Mouse (Mus musculus) kidney, postnatal 0 days (tissue): Measurements from ENCODE around the gene Tubgcp3. TPM values are rescaled to one million over a fixed set of nuclear protein-coding genes. Genes with fewer than 3 reads are reported as not detected.
A peak's percentile ranks its signal among the peaks of the same experiment; 100 is the strongest.
"Not testable (repeated sequence)": the region's sequence is repeated elsewhere in the genome, so short reads cannot be mapped to it uniquely, and the experiment has no call there.

Experiments used
- ATAC-seq: fragments of 200-750 bp; cut with Nextera tagmentation; replicated peaks from 2 replicates; pipeline ENCODE4 v1.8.0; 2017; ENCODE audit warnings: low read depth, moderate number of reproducible peaks, moderate TSS enrichment, moderate library complexity; ENCODE audit not compliant: low FRiP score
- DNase-seq: peaks from one replicate; pipeline ENCODE4 v3.0.0-alpha.2; 2016; ENCODE audit warnings: low spot score
- H3K27ac ChIP-seq: fragments of 300-500 bp; sonication (generic); 2 replicates; pipeline ENCODE4 v1.5.1; 2014; ENCODE audit warnings: mild to moderate bottlenecking
- H3K27me3 ChIP-seq: fragments of 300-500 bp; sonication (generic); 2 replicates; pipeline ENCODE4 v1.6.1; 2014; ENCODE audit warnings: low read length, mixed read lengths; ENCODE audit not compliant: insufficient read depth
- H3K36me3 ChIP-seq: fragments of 300-500 bp; sonication (generic); 2 replicates; pipeline ENCODE4 v1.6.1; 2014; ENCODE audit warnings: low read length, mixed read lengths; ENCODE audit not compliant: insufficient read depth
- H3K4me1 ChIP-seq: fragments of 300-500 bp; sonication (generic); replicated peaks from 2 replicates; pipeline ENCODE4 v1.6.1; 2014; ENCODE audit warnings: antibody characterized with exemption, low read length, mixed read lengths; ENCODE audit not compliant: insufficient read depth
- H3K4me2 ChIP-seq: fragments of 300-500 bp; sonication (generic); 2 replicates; pipeline ENCODE4 v1.6.1; 2014; ENCODE audit warnings: mild to moderate bottlenecking, low read length, moderate library complexity, mixed read lengths
- H3K4me3 ChIP-seq: fragments of 300-500 bp; sonication (generic); replicated peaks from 2 replicates; pipeline ENCODE4 v1.5.1; 2014; ENCODE audit warnings: low read depth, low read length
- H3K9ac ChIP-seq: fragments of 300-500 bp; sonication (generic); 2 replicates; pipeline ENCODE4 v1.6.1; 2014; ENCODE audit warnings: low read depth, low read length
- H3K9me3 ChIP-seq: fragments of 300-500 bp; sonication (generic); replicated peaks from 2 replicates; pipeline ENCODE4 v1.6.1; 2016; ENCODE audit warnings: low read length, inconsistent platforms, mixed read lengths
- CTCF ChIP-seq: IDR thresholded peaks from 2 replicates; pipeline ENCODE4 v1.5.1; 2016; ENCODE audit warnings: antibody characterized with exemption, low read depth, mild to moderate bottlenecking, moderate library complexity
- WGBS: fragments of 180-500 bp; shearing (Covaris S2); extraction: QIAGEN DNeasy Blood & Tissue Kit; methylation state at CpG from one replicate; pipeline ENCODE4 v1.1.7; 2014; 5-methylcytosine and 5-hydroxymethylcytosine counted together
- polyA plus RNA-seq: library from polyadenylated mRNA; unstranded; fragments of >200 nt; fragmentation: Nextera tagmentation; extraction: Ambion mirVana; gene quantifications from 2 replicates; pipeline ENCODE4 v1.2.1, GENCODE M21; 2015

Tubgcp3 gene
- polyA plus RNA-seq, 1 experiment from 2014 or later: 28.4 TPM

GRCm38 (mm10) chr8:12607223-12607622 is 64.8 kb downstream of the Tubgcp3 start:
- H3K36me3 ChIP-seq: no peaks in the 10 kb centered on the region
- no peak overlapping the region for H3K27ac ChIP-seq
- no peak overlapping the region for H3K4me2 ChIP-seq
- H3K9me3 ChIP-seq: no peaks in the 10 kb centered on the region
- H3K27me3 ChIP-seq: no peaks in the 10 kb centered on the region
- ATAC-seq: peak; percentile 77
- WGBS: 21% methylated on average over 6 of the region's 6 CpGs
- H3K4me3 ChIP-seq: no peak overlapping the region
- H3K9ac ChIP-seq: no peak overlapping the region
- peak; percentile 78 for DNase-seq
- H3K4me1 ChIP-seq: no peaks in the 10 kb centered on the region
- peak; percentile 99 for TF ChIP-seq CTCF

DNA sequence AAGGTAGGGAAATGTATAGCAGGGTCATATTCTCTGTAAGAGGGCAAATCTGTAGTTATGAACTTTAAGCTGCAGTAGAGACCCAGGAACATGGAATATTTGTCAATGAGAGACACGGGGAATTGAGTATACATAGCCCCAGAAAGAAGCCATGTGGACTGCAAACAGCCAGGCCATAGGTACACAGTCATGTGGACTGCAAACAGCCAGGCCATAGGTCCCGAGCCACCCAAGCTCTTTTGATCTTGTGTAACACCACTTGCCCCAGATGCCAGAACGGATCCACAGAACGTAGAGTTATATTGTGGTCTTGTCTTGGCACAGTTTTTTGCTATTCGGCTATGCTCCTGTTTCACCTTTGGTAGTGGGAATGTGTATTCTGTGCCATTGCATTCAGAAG is 88.3 kb downstream of the Tubgcp3 start:
- no peak for TF ChIP-seq CTCF
- DNase-seq: no peak
- Histone ChIP-seq H3K27ac (no peak overlapping the region), H3K36me3 (no peaks in the 10 kb centered on the region), H3K9me3 (no peaks in the 10 kb centered on the region), H3K4me1 (no peaks in the 10 kb centered on the region), H3K9ac (no peak overlapping the region), H3K4me2 (no peak overlapping the region), H3K27me3 (no peaks in the 10 kb centered on the region), H3K4me3 (no peak overlapping the region)
- WGBS: 81% methylated on average over 5 of the region's 5 CpGs
- ATAC-seq: no peak

- H3K4me2 ChIP-seq, H3K27me3 ChIP-seq, H3K27ac ChIP-seq, H3K9me3 ChIP-seq, H3K36me3 ChIP-seq, H3K4me3 ChIP-seq, ATAC-seq, DNase-seq, H3K4me1 ChIP-seq, H3K9ac ChIP-seq: not testable (repeated sequence)
- WGBS: 79% methylated on average over 19 of the region's 19 CpGs
Measured at GRCm38 (mm10) chr8:12579339-12579999, 92.6 kb downstream of the Tubgcp3 start.

DNA sequence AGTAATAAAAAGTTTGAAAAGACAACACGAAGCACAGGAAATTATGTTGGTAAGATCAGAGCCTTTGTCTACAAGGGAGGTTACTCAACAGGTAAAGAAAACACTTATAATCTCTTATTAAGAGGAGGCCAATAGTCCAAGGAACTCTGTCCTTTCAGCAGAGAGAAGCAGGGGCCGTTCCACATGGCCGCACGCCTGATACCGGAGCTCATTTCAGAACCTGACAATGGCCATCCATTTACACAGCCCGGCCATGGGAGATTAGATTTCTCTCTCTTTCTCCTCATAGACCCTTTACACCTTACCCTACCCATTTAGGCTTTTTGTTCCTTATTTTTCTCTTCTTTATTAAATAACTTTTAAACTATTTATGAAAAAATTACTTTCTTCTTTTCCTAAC is 95.3 kb downstream of the Tubgcp3 start:
- Histone ChIP-seq H3K9ac (no peak overlapping the region), H3K4me3 (no peak overlapping the region), H3K9me3 (no peaks in the 10 kb centered on the region), H3K4me2 (no peak overlapping the region), H3K4me1 (no peaks in the 10 kb centered on the region), H3K27ac (no peak overlapping the region), H3K27me3 (no peaks in the 10 kb centered on the region), H3K36me3 (no peaks in the 10 kb centered on the region)
- ATAC-seq (0 out of 2 replicates have a peak, but pooled peaks have one; percentile 33), DNase-seq (peak; percentile 27)
- TF ChIP-seq CTCF: no peak
- WGBS: 39% methylated on average over 6 of the region's 6 CpGs

DNA sequence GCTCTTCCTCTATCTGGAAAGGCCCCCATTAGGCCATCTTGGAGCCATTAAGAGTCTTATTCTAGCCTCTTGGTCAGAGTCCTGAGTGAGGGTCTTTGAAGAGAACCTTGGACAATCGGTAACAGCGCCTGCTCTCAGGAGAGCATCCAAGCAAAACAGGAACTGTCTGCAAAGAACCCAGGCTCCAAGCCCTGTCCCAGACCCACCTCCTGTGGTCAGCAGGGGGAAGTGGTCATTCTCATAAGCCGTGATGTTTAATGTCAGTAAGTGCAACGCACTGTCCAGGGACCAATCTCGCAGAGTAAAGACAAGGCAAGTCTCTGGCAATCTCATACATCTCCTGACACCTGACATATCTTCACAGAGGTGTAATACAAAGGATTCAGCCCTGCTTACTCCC is 96.0 kb downstream of the Tubgcp3 start:
- no peak for ATAC-seq
- 60% methylated on average over 5 of the region's 5 CpGs for WGBS

DNA sequence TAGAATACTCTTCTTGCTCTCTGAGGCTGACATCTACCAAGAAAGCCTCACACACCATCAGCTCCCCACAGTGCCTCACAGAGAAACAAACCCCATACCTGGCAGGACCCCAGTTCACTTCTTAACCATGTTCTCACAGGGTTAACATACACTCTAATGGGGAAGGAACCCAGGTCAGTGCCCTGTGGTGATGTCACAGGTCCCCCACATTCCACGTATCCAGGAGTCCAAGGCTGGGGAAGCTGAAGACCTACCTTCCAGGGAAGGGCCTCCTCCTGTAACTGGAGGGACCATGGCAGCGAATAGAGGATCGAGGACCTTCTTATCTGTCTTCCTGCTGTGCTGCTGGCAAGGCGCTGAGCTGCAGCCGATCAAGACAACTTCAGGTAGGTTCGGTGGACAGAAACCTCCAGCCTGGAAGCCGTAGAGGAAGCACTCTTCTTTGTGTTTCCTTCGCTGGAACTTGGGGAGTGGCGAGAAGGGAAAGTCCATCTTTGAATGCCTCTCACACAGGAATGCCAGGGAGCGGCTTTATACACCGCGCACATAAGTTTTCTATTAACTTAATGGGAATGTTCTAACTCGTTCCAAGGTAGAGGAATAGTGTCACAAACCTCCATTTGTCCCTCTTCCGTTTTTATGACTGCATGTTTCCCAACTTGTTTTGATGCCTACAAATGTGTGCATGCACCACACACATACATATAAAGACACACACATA is 99.1 kb downstream of the Tubgcp3 start, which contains the start of gene Spaca7:
TSS of gene Spaca7 (plus strand) at position 216 of the 721 bp plus-strand sequence.
- WGBS: 54% methylated on average over 14 of the region's 14 CpGs
- Histone ChIP-seq H3K9me3 (no peaks in the 10 kb centered on the region), H3K9ac (no peak within 1 kb of the TSS), H3K4me2 (peak within 1 kb of the TSS; percentile 27), H3K27me3 (no peaks in the 10 kb centered on the region), H3K27ac (peak within 1 kb of the TSS; percentile 54; the same call in 1 of the 2 replicates), H3K4me3 (0 out of 2 replicates have a peak within 1 kb of the TSS, but pooled peaks have one; percentile 9), H3K36me3 (no peaks in the 10 kb centered on the region), H3K4me1 (no peaks in the 10 kb centered on the region)
- no peak for TF ChIP-seq CTCF
- ATAC-seq (peak; percentile 57; the same call in 1 of the 2 replicates), DNase-seq (peak; percentile 17)

More for the DNA sequence above, 96.0 kb downstream of the Tubgcp3 start:
- Histone ChIP-seq H3K4me1 (no peaks in the 10 kb centered on the region), H3K27ac (no peak overlapping the region), H3K27me3 (no peaks in the 10 kb centered on the region), H3K36me3 (no peaks in the 10 kb centered on the region), H3K4me3 (no peak overlapping the region), H3K4me2 (no peak overlapping the region), H3K9ac (no peak overlapping the region), H3K9me3 (no peaks in the 10 kb centered on the region)
- TF ChIP-seq CTCF: no peak
- DNase-seq: no peak
